Mouse (Mus musculus) gastrocnemius, postnatal 14 days (tissue): ENCODE data around the gene Psmb11. TPM values are rescaled to one million over a fixed set of nuclear protein-coding genes. Genes with fewer than 3 reads are reported as not detected.

Experiments
- DNase-seq: peaks from one replicate; pipeline ENCODE4 v3.0.0; 2021; ENCODE audit warnings: mixed read lengths
- intact Hi-C: fragments of 180-260 bp; cut with DNase I; formaldehyde crosslinking; loops from one replicate; pipeline ENCODE4 v1.15.1; 2025; ENCODE audit warnings: low total_unique reads
- long read RNA-seq, 2 experiments: library from polyadenylated mRNA; stranded (forward); transcript quantifications; one replicate each; pipeline ENCODE4 v2.0.0; 2021
- total RNA-seq, 2 experiments: library from RNA; stranded (reverse); gene quantifications; 2 replicates each; pipeline ENCODE4 v1.2.3; 2021

Psmb11 gene
- total RNA-seq: not detected
- long read RNA-seq, experiment 1: 0 reads
- long read RNA-seq, experiment 2: 0 reads

DNA sequence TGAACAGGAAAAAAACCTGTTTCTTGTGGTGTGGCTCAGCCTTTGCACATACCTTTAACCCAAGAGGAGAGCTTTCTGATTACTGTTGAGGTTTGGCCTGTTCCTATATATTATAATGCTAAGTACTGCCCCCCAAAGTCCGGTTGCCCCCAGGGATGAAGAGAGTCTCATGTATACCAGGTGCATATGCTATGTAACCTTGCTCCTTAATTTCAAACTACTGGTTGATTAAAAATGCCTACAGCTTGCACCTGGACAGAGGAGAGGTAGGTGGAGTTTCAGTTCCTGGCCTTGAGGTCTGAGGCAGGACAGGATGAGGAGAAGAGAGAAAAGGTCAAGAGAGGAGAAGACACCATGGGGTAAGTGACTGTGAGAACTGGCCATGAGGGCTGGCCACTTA, at the start of gene Psmb11:
TSS of gene Psmb11 (plus strand) at position 301 of the 400 bp plus-strand sequence.
- DNase-seq: no peak
- intact Hi-C loops: no loop called here

GRCm38 (mm10) chr14:54572122-54572521, 49.1 kb upstream of the Psmb11 start:
- DNase-seq: no peak
- intact Hi-C loops: no loop called here

DNA sequence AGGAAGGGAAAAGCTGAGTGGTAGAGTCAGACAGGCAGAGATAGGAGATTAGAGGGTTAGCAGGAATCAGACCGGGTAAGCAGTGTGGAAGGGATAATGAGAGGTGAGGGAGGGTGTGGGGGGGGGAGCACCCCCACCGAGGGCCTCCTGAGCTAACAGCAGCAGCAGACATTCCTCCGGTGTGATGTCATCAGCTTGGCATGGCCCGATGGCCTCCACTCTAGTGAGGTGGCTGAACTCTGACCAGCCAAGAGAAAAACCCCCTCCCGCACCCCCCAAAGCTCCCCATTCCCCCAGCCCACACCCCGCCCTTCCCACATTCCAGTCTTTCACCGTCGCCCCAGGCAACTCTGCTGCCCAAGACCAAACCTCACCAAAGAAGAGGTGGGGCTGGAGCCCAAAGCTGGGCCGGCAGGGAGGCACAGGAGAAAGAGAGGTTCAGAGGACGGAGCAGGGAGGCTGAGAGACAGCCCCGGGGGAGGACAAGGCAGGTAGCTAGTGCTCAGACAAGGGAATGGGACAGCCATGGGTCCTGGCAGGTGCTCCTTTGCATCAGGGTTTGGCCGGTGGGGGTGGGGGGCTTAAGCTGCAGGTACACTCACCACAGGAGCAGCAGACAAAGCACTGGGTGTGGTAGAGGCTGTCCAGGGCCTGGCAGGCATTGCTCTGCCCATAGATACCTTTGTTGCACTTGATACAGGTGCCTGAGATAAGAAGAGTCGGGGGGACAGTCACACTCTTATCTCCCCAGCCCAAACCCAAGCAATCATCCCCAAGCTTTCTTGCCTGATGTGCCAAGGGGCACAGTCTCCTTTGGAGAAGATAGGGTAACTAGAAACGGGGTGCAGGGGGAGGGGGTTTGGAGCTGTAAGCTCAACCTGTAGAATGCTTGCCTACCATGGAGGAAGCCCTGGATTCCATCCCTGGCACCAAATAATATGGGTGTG, 48.2 kb upstream of the Psmb11 start:
- intact Hi-C loops: no loop called here
- no peak for DNase-seq

- intact Hi-C loops: no loop called here
- DNase-seq: peak; percentile 35
Measured at GRCm38 (mm10) chr14:54574253-54574652, 47.0 kb upstream of the Psmb11 start.

GRCm38 (mm10) chr14:54575031-54575430, 46.2 kb upstream of the Psmb11 start:
- intact Hi-C loops: no loop called here
- no peak for DNase-seq

GRCm38 (mm10) chr14:54575631-54576030, 45.6 kb upstream of the Psmb11 start:
- DNase-seq: peak; percentile 75
- intact Hi-C loops: no loop called here

GRCm38 (mm10) chr14:54576241-54577088, 44.8 kb upstream of the Psmb11 start:
- DNase-seq: peak; percentile 40
- intact Hi-C loops: no loop called here

GRCm38 (mm10) chr14:54577089-54577982, 43.9 kb upstream of the Psmb11 start, which contains the start of gene Ajuba:
Gene Ajuba (minus strand): TSS chr14:54577558.
- DNase-seq: peak; percentile 92
- intact Hi-C loops: no loop called here

DNA sequence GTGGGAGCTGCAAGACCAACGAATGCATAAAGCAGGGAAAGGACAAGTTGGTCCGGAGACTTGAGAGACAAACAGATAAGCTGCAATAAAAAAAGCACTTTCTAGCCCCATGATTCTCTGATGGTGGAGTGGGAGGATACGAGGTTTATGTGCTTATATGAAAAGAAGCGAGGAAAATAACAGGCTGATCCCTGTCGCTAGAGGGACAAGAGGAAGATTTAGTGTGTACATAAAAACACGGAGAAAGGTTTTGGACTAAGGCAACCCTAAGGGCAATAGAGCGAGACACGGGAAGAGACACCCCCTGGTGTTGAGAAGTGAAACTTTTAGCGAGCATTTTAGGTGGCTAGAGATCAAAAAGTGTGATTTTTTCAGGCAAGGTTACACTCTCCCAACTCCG, 43.2 kb upstream of the Psmb11 start:
- intact Hi-C loops: no loop called here
- no peak for DNase-seq

DNA sequence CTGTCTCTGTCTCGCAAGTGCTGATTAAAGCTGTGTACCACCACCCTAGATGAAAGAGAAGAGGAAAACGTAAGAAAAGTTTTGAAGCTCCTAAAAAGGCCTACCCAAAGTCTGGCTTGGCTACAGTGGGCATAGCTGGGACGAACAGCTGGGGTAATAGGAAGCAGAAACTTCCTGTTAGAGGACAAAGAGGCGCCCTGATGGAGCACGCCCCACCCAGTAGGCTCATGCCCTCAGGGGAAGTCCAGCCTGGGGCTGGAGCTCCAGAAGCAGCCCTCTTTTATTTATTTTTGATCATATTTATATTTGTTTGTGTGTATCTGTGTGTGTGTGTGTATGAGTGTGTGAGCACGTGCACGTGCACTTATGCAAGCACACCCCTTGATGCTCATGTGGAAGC, 41.6 kb upstream of the Psmb11 start:
- no peak for DNase-seq
- intact Hi-C loops: loop anchor here (5.0 kb wide), 1 partner anchor 58 kb away; no protein-coding TSS in a partner anchor

DNA sequence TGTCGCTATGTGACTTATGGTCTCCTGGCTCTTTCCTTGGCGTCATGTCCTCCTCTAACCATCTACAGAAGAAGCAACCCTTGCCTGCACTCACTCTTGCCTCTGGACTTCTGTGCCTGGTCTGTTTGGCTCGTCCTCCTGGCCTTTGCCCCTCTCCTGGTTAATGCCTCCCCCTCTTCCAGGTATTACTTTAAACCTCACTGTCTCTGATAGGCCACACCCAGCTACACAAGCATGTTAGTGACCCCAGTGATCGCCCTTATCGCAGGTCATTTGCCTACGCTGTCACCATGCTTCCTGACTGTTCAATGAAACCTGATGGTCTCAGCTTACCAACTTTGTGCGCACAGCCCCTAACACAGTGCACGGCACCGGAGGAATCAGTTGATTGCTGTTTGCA, 38.7 kb upstream of the Psmb11 start:
- intact Hi-C loops: loop anchor here (5.0 kb wide), 1 partner anchor 55 kb away; no protein-coding TSS in a partner anchor
- DNase-seq: no peak

GRCm38 (mm10) chr14:54583681-54584338, 37.4 kb upstream of the Psmb11 start:
- intact Hi-C loops: loop anchor here (5.0 kb wide), 1 partner anchor 53 kb away; no protein-coding TSS in a partner anchor
- DNase-seq: peak; percentile 62

DNA sequence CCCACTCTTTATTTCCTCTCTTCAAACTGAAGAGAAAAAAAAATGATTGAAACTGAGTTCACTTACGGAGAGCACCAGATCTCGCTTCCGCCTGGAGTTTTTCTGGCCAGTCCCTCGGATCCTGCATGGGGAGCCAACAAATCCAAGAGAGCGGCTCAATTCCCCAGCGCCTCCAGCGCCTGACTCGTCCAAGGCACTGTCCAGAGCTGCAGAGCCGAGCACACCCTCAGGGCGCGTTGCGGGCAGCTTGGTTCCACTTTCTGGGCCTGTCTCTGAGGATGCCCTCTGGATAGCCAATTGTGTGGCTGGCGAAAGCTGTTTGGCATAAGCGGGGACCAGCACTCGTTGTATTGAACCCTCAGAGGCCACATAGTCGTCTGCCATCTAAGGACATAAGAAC, 30.2 kb upstream of the Psmb11 start:
- intact Hi-C loops: no loop called here
- no peak for DNase-seq

- intact Hi-C loops: no loop called here
- DNase-seq: peak; percentile 47
Measured at GRCm38 (mm10) chr14:54592319-54592934, 28.8 kb upstream of the Psmb11 start.

- intact Hi-C loops: no loop called here
- no peak for DNase-seq
Measured at GRCm38 (mm10) chr14:54594055-54594454, 27.2 kb upstream of the Psmb11 start.

DNA sequence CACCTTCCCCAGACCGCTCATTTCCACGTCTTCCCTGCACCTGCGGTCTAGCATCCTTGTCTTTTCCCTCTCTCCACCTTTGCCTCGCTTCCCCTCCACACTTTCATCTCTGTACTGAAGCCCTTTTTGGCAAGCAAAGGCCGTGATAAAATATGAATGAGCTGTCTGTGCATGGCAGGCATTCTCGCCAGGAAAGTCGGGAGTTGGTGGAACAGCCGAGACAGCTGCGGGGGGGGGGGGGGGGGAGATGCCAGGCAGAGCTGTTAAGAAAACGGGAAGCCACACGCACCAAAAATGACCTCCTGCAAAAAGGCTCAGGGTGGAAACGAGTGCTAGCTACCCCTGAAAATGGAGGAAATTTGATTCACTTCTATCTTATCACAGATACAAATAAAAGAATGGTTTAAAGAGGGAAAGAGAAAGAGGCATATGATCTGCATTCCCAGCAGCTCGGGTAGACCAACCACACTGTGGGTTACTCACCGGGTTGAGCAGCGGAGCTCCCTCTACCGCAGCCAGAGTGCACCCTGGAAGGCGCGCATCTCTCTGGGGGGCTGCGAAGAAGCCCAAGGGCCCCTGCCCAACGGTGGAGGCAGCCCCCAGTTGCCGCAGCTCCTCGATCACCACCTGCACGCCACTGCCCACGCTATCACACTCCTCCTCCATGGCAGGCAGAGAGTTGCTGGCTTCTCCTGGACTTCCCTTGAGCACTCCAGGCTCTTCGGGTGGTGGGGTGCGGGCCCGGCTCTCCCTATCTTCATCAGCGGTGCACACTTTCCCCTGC, 26.4 kb upstream of the Psmb11 start:
- no peak for DNase-seq
- intact Hi-C loops: no loop called here

GRCm38 (mm10) chr14:54597084-54597483, 24.1 kb upstream of the Psmb11 start:
- intact Hi-C loops: no loop called here
- no peak for DNase-seq
